ENCODE assay signal across 20 mouse cellular contexts in genomic region chr5:64280613-64281012, GRCm38 (mm10).
A peak's percentile ranks its signal among the peaks of the same experiment; 100 is the strongest.
DNase-seq lines count a peak whose midpoint lies in the region; ATAC-seq and TF ChIP-seq lines count a peak whose summit lies in the region.
"Had no signal": no experiment of that assay in that cellular context is flagged by ENCODE, and none has a peak within 500 bp of the region (broad histone marks: within the 10 kb centered on the region; RNA-seq: fewer than 3 reads in every experiment).

No protein-coding gene starts in this region.

- H3K27me3 ChIP-seq in kidney, adult 2 months (replicated peaks; ENCODE audit: control insufficient read depth, insufficient read depth, low read length): no peaks in the 10 kb centered on the region
- no peaks in the 10 kb centered on the region for H3K27me3 ChIP-seq in neural tube, embryonic 15.5 days (replicated peaks)
- H3K27me3 ChIP-seq: embryonic facial prominence, embryonic 12.5 days; forebrain, embryonic 12.5 days; hindbrain, embryonic 15.5 days had no signal

- H3K9me3 ChIP-seq in neural tube, embryonic 15.5 days (replicated peaks): no peaks in the 10 kb centered on the region
- H3K9me3 ChIP-seq: embryonic facial prominence, embryonic 12.5 days; forebrain, embryonic 12.5 days; heart, embryonic 10.5 days; hindbrain, embryonic 10.5 days; hindbrain, embryonic 15.5 days had no signal

- TF ChIP-seq CTCF in kidney, adult 2 months (conservative IDR thresholded peaks at IDR 0.05; ENCODE audit: insufficient read depth, insufficient read length, low read depth, low read length): no peak

- no peak overlapping the region for H3K27ac ChIP-seq in kidney, adult 2 months (ENCODE audit: insufficient read depth, low read depth, low read length)
- H3K27ac ChIP-seq in neural tube, embryonic 15.5 days (replicated peaks): 0 out of 2 replicates have a peak overlapping the region, but pooled peaks have one; percentile 18
- H3K27ac ChIP-seq: embryonic facial prominence, embryonic 12.5 days; forebrain, embryonic 12.5 days; heart, embryonic 10.5 days; hindbrain, embryonic 10.5 days; hindbrain, embryonic 15.5 days had no signal

- no peaks in the 10 kb centered on the region; the same call in 1 of the 2 replicates for H3K4me1 ChIP-seq in kidney, adult 2 months (ENCODE audit: control insufficient read depth, insufficient read depth, low read length)
- peaks cover 10% of the 10 kb centered on the region for H3K4me1 ChIP-seq in neural tube, embryonic 15.5 days
- H3K4me1 ChIP-seq: embryonic facial prominence, embryonic 12.5 days; forebrain, embryonic 12.5 days; hindbrain, embryonic 10.5 days; hindbrain, embryonic 15.5 days had no signal

- H3K36me3 ChIP-seq in kidney, adult 2 months (ENCODE audit: control insufficient read depth, insufficient read depth, low read length): peaks cover 1% of the 10 kb centered on the region; the same call in 1 of the 2 replicates
- H3K36me3 ChIP-seq in neural tube, embryonic 15.5 days: peaks cover 14% of the 10 kb centered on the region; the same call in 1 of the 2 replicates

- peak; percentile 29; the same call in 1 of the 2 replicates for ATAC-seq in frontal cortex, adult (ENCODE audit: low TSS enrichment)
- peak; percentile 33; the same call in 1 of the 2 replicates for ATAC-seq in neural tube, embryonic 15.5 days (ENCODE audit: low FRiP score)
- ATAC-seq: activated CD4-positive, CD25-positive, alpha-beta regulatory T cell, adult 4 months; forebrain, embryonic 16.5 days; inflammation-experienced regulatory T-cells, adult 6 months had no signal

- H3K4me3 ChIP-seq in kidney, adult 2 months (ENCODE audit: insufficient read depth, low read depth, low read length): no peak overlapping the region
- H3K4me3 ChIP-seq in neural tube, embryonic 15.5 days (replicated peaks): no peak overlapping the region
- H3K4me3 ChIP-seq: embryonic facial prominence, embryonic 12.5 days; forebrain, embryonic 12.5 days; gastrocnemius, adult 2 months; heart, embryonic 10.5 days; hindbrain, embryonic 10.5 days; hindbrain, embryonic 15.5 days had no signal

- H3K4me2 ChIP-seq in neural tube, embryonic 15.5 days: no peak overlapping the region
- H3K4me2 ChIP-seq: embryonic facial prominence, embryonic 12.5 days; forebrain, embryonic 12.5 days; hindbrain, embryonic 15.5 days had no signal

- no peak for TF ChIP-seq POLR2A in kidney, adult 2 months (IDR thresholded peaks at IDR 0.05; ENCODE audit: low read depth, low read length)

- H3K9ac ChIP-seq in neural tube, embryonic 15.5 days (replicated peaks): no peak overlapping the region
- H3K9ac ChIP-seq: embryonic facial prominence, embryonic 12.5 days; forebrain, embryonic 12.5 days; hindbrain, embryonic 15.5 days had no signal

- WGBS in kidney, adult 2 months: 52% methylated on average over 4 of the region's 4 CpGs
- 72% methylated on average over 4 of the region's 4 CpGs for WGBS in neural tube, embryonic 15.5 days

- no peak for DNase-seq in frontal cortex, adult 2 months (ENCODE audit: extremely low spot score in 1 of 2, low spot score in 1 of 2)
- DNase-seq in kidney, adult 2 months: peak; percentile 40
- DNase-seq in kidney, adult 8-10 months: no peak
- DNase-seq in neural tube, embryonic 10.5 days (ENCODE audit: extremely low spot score, low spot score): no peak
- DNase-seq in spleen, postnatal 36 days (ENCODE audit: low spot score in 2 of 2): no peak
- DNase-seq: adrenal gland, postnatal 14 days; cerebellum, adult 11-12 months; cerebellum, adult 9-10 months; gastrocnemius, postnatal 25 days had no signal
